Mouse (Mus musculus): ENCODE data around the gene Klrb1a. TPM values are rescaled to one million over a fixed set of nuclear protein-coding genes. Genes with fewer than 3 reads are reported as not detected.

Gene Klrb1a
- total and polyA plus RNA-seq, 3 experiments, result not detected

Other genes with a start within 250 kb of the Klrb1a start
- 0.13 TPM in 1 of 2 replicates, not detected in the other for gene Tex52, start 248.1 kb downstream of the Klrb1a start, total RNA-seq (2012; rRNA removed)
- gene Tex52, start 248.1 kb downstream of the Klrb1a start, total RNA-seq (2014; rRNA removed), result not detected in 2 replicates
- gene Tex52, start 248.1 kb downstream of the Klrb1a start, polyA plus RNA-seq (2012; ENCODE audit: insufficient read length, low read depth), result not detected in 2 replicates
- not detected in 2 replicates for gene Gm44596, start 248.0 kb downstream of the Klrb1a start, total RNA-seq (2012; rRNA removed)
- not detected in 2 replicates for gene Gm44596, start 248.0 kb downstream of the Klrb1a start, total RNA-seq (2014; rRNA removed)
- gene Gm44596, start 248.0 kb downstream of the Klrb1a start, polyA plus RNA-seq (2012; ENCODE audit: insufficient read length, low read depth), result not detected in 2 replicates
- gene Nrip2, start 224.2 kb downstream of the Klrb1a start, total RNA-seq (2012; rRNA removed), result 0.13 TPM in 2 replicates
- gene Nrip2, start 224.2 kb downstream of the Klrb1a start, total RNA-seq (2014; rRNA removed), result not detected in 2 replicates
- 1.1 and 1.3 TPM in 2 replicates for gene Nrip2, start 224.2 kb downstream of the Klrb1a start, polyA plus RNA-seq (2012; ENCODE audit: insufficient read length, low read depth)
- 16.8 and 17.9 TPM in 2 replicates for gene Itfg2, start 198.6 kb downstream of the Klrb1a start, total RNA-seq (2012; rRNA removed)
- gene Itfg2, start 198.6 kb downstream of the Klrb1a start, total RNA-seq (2014; rRNA removed), result 5.3 and 8.0 TPM in 2 replicates
- gene Itfg2, start 198.6 kb downstream of the Klrb1a start, polyA plus RNA-seq (2012; ENCODE audit: insufficient read length, low read depth), result 45.1 and 45.3 TPM in 2 replicates
- gene Fkbp4, start 184.9 kb downstream of the Klrb1a start, total RNA-seq (2012; rRNA removed), result 265 and 319 TPM in 2 replicates
- gene Fkbp4, start 184.9 kb downstream of the Klrb1a start, total RNA-seq (2014; rRNA removed), result 190 and 198 TPM in 2 replicates
- gene Fkbp4, start 184.9 kb downstream of the Klrb1a start, polyA plus RNA-seq (2012; ENCODE audit: insufficient read length, low read depth), result 304 and 366 TPM in 2 replicates
- not detected in 2 replicates for gene Pzp, start 96.8 kb downstream of the Klrb1a start, total RNA-seq (2012; rRNA removed)
- not detected in 2 replicates for gene Pzp, start 96.8 kb downstream of the Klrb1a start, total RNA-seq (2014; rRNA removed)
- gene Pzp, start 96.8 kb downstream of the Klrb1a start, polyA plus RNA-seq (2012; ENCODE audit: insufficient read length, low read depth), result not detected in 2 replicates
- not detected in 2 replicates for gene A2ml1, start 41.9 kb downstream of the Klrb1a start, total RNA-seq (2012; rRNA removed)
- gene A2ml1, start 41.9 kb downstream of the Klrb1a start, total RNA-seq (2014; rRNA removed), result not detected in 2 replicates
- not detected in 2 replicates for gene A2ml1, start 41.9 kb downstream of the Klrb1a start, polyA plus RNA-seq (2012; ENCODE audit: insufficient read length, low read depth)
- gene Clec2h, start 38.9 kb upstream of the Klrb1a start, total RNA-seq (2012; rRNA removed), result not detected in 2 replicates
- not detected in 2 replicates for gene Clec2h, start 38.9 kb upstream of the Klrb1a start, total RNA-seq (2014; rRNA removed)
- not detected in 2 replicates for gene Clec2h, start 38.9 kb upstream of the Klrb1a start, polyA plus RNA-seq (2012; ENCODE audit: insufficient read length, low read depth)
- 1.1 and 1.3 TPM in 2 replicates for gene Klrb1, start 99.5 kb upstream of the Klrb1a start, total RNA-seq (2012; rRNA removed)
- gene Klrb1, start 99.5 kb upstream of the Klrb1a start, total RNA-seq (2014; rRNA removed), result 1.1 and 1.3 TPM in 2 replicates
- 0.29 and 0.79 TPM in 2 replicates for gene Klrb1, start 99.5 kb upstream of the Klrb1a start, polyA plus RNA-seq (2012; ENCODE audit: insufficient read length, low read depth)
- gene Klrb1c, start 165.7 kb upstream of the Klrb1a start, total RNA-seq (2012; rRNA removed), result not detected in 2 replicates
- not detected in 2 replicates for gene Klrb1c, start 165.7 kb upstream of the Klrb1a start, total RNA-seq (2014; rRNA removed)
- gene Klrb1c, start 165.7 kb upstream of the Klrb1a start, polyA plus RNA-seq (2012; ENCODE audit: insufficient read length, low read depth), result not detected in 2 replicates
- gene Gm44511, start 202.8 kb upstream of the Klrb1a start, total RNA-seq (2012; rRNA removed), result not detected in 2 replicates
- not detected in 2 replicates for gene Gm44511, start 202.8 kb upstream of the Klrb1a start, total RNA-seq (2014; rRNA removed)
- gene Gm44511, start 202.8 kb upstream of the Klrb1a start, polyA plus RNA-seq (2012; ENCODE audit: insufficient read length, low read depth), result not detected in 2 replicates
- not detected in 2 replicates for gene Klrb1b, start 202.8 kb upstream of the Klrb1a start, total RNA-seq (2012; rRNA removed)
- not detected in 2 replicates for gene Klrb1b, start 202.8 kb upstream of the Klrb1a start, total RNA-seq (2014; rRNA removed)
- not detected in 2 replicates for gene Klrb1b, start 202.8 kb upstream of the Klrb1a start, polyA plus RNA-seq (2012; ENCODE audit: insufficient read length, low read depth)

Measured in CH12.LX (cell line).